Mouse (Mus musculus): ENCODE data around the gene Zfp790.
A peak's percentile ranks its signal among the peaks of the same experiment; 100 is the strongest.
"Not testable (repeated sequence)": the region's sequence is repeated elsewhere in the genome, so short reads cannot be mapped to it uniquely, and the experiment has no call there.

Gene Zfp790

DNA sequence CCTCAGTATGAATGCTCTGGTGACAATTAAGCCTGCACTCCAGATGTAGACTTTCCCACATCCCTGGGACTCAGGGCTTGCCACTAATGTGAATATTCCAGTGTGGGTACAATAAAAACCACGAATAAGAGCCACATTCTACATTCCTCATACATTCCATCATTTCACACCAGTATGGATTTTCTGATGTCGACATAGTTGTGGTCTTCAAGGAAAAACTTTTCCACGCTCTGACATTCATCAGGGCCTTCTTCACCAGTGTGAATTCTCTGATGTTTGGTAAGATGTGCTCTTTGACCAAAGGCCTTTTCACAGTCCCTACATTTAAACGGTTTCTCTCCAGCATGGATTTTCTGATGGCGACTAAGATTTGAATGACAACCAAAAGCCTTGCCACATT, 28.7 kb downstream of the Zfp790 start:
- no peak for DNase-seq

DNA sequence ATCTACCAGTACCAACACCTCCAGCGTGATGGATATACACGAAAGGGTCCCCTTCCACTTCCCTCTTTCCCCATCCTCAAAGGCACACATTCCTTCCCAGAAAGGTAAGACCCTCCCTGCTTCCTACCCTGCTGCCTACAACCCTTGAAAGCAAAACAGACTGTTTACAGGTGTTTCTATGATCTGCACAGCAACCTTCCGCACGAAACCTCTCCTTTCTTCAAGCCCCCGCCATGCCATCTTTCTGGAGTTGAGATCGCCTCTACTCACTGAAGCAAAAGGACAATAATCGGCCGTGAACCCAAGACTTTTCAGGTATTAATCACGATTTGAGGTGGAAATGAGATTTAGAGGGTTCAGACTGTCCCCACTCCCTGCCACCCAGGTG, 36.9 kb downstream of the Zfp790 start:
- DNase-seq = no peak

DNA sequence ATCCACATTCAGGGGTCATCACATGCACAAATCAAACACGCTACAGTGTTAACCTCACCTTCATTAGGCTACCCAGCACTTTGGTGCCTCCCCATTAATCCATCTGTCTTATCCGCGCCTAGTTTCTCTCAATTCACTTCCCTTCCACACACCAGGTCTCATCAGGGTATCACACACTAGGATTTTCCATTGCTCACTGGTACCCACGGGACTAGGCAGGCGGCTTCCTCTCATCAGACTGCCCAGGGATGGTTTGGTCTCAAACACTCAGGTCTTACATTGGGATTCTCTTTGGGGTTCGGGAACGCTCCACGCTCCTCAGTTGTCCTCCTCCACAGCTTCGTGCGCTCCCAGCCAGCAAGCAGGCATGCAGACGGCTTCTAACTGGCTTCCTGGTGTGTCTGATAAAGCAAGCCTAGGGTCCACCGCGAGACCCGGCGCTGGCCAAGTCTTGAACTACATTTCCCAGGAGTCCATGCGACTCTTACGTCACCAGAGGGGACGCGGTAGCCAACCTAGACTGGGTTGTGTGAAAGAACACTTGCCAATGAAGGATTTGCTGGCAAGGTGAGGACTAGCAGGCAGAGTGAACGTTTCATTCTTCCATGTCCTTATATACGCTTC, 37.4 kb downstream of the Zfp790 start, which contains the start of gene Zfp940:
TSS of gene Zfp940 (minus strand) at position 451 of the 624 bp plus-strand sequence.
- DNase-seq = peak; percentile 95

DNA sequence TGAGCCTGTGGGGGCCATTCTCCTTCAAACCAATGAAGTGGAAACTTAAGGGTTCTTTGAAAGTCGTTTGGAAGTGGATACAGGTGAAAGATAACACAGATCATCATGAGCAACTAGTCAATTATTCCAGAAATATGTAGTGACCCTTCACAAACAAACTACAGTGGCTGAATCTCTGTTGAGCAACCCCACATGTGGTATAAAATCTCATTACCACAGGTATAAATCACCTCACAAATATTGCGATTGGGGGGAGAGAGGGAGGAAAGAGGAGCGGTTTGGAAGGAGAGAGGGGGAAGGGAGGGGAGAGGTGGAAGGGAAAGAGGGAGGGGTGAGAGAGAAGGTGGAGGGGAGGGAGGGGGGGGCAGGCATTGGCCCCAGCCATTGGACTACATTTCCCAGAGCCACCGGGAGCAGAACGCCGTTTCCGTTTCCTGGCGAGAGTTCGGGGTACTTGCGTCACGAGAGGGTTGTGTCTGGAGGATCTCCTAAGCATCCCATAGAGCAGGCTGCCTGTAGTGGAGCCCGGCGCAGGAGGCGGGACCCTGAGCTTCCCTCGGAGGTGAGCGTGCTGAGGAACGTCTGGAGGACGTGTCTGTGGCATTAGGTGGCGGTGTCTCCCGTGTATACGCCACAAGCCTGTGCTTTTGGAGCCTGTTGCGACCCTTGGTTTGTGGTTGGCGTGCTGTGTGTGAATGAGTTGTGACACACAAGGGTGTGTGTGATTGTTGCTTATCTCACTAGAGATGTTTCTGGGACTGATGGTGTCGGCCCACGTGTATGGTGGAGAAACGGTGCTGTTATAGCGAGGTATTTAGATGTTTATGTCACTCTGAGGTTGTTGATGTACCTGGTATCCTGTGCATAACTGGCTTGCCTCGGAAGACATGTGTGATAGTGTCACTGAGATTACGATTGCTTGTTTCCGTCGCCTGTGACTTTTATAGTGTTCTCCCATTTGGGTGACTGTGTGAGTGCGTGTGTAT, 43.9 kb downstream of the Zfp790 start, which contains the start of gene Zfp420:
TSS of gene Zfp420 (plus strand) at position 448 of the 986 bp plus-strand sequence.
- DNase-seq = peak; percentile 93

DNA sequence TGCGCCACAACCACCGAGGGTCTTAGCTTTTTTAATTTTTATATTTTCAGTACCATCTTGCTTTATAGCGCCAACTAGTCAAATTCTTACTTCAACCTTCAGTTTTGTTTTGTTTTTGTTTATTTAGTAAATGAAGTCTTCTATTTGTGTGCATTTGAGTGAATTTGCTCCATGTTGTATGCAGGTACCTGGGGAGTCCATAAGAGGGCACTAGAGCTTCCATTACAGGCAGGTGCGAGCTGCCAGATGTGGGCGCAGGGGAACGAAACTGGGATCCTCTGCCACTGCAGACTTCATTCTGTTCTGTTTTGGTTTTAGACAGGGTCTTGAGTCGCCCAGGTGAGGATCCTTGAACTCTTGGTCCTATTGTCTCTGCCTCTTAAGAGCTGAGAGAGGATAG, 45.7 kb downstream of the Zfp790 start:
- peak; percentile 3 for DNase-seq

DNA sequence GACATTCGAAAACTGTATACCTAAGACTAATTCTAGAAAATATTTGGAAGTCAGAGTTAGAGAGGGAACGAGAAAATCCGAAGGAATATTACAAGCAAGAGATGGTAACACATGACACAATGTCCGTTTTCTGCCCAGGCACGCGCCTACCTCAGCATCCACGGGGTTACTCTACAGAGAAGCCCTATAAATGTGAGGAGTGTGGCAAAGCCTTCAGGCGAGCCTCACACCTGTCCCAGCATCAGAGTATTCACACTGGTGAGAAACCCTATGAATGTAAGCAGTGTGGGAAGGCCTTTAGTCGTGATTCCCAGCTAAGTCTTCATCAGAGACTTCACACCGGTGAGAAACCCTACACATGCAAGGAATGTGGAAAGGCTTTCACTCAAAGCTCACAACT, 58.3 kb downstream of the Zfp790 start:
- DNase-seq = no peak

DNA sequence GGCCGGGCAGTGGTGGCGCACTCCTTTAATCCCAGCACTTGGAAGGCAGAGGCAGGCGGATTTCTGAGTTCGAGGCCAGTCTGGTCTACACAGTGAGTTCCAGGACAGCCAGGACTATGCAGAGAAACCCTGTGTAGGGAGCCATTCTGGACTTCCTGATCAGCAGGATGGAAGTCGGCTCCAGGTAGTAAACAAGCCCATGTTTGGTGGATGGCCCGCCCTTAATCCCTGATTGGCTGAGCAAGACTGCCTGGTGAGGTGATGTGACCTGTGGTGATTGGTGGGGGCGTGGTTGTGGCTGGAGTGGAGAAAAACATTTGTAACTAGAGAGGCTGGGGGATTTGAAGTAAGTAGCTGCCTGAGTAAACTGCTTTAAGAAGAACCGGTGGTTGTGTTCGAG, 61.6 kb downstream of the Zfp790 start:
- not testable (repeated sequence) for DNase-seq

DNA sequence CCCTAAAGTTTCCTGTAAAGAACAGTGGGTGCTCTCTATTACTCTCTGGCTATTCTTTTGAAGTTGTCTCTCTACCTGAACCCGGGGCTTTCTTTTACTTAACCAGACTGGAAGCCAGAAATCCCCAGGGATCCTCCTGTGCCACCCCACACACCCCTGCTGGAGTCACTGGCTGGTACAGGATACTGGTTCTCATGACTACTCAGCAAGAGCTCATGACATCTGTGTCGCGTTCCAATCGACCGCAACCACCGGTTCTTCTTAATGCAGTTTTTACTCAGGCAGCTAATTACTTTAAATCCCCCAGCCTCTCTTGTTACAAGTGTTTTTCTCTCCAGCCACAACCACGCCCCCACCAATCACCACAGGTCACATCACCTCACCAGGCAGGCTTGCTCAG, 64.1 kb downstream of the Zfp790 start:
- no peak for DNase-seq
